Mouse (Mus musculus) kidney, embryonic 15.5 days (tissue): ENCODE data around the gene Gpc4. TPM values are rescaled to one million over a fixed set of nuclear protein-coding genes. Genes with fewer than 3 reads are reported as not detected.

Source experiments
- ATAC-seq: fragments of 200-750 bp; cut with Nextera tagmentation; replicated peaks from 2 replicates; pipeline ENCODE4 v1.8.0; 2017; ENCODE audit warnings: moderate TSS enrichment; ENCODE audit not compliant: low FRiP score
- H3K27ac ChIP-seq: fragments of 300-500 bp; sonication (generic); 2 replicates; pipeline ENCODE4 v1.5.1; 2015; ENCODE audit warnings: mild to moderate bottlenecking, inconsistent platforms
- H3K27me3 ChIP-seq: fragments of 300-500 bp; sonication (generic); 2 replicates; pipeline ENCODE4 v1.6.1; 2015; ENCODE audit warnings: inconsistent platforms
- H3K36me3 ChIP-seq: fragments of 300-500 bp; sonication (generic); 2 replicates; pipeline ENCODE4 v1.6.1; 2015; ENCODE audit warnings: inconsistent platforms
- H3K4me1 ChIP-seq: fragments of 300-500 bp; sonication (generic); 2 replicates; pipeline ENCODE4 v1.6.1; 2015; ENCODE audit warnings: inconsistent platforms
- H3K4me2 ChIP-seq: fragments of 300-500 bp; sonication (generic); 2 replicates; pipeline ENCODE4 v1.6.1; 2015; ENCODE audit warnings: moderate library complexity, mild to moderate bottlenecking, inconsistent platforms
- H3K4me3 ChIP-seq: fragments of 300-500 bp; sonication (generic); replicated peaks from 2 replicates; pipeline ENCODE4 v1.5.1; 2015; ENCODE audit warnings: mild to moderate bottlenecking, inconsistent platforms
- H3K9ac ChIP-seq: fragments of 300-500 bp; sonication (generic); 2 replicates; pipeline ENCODE4 v1.6.1; 2015; ENCODE audit warnings: mild to moderate bottlenecking, inconsistent platforms
- H3K9me3 ChIP-seq: fragments of 300-500 bp; sonication (generic); replicated peaks from 2 replicates; pipeline ENCODE4 v1.6.1; 2016; ENCODE audit warnings: inconsistent platforms
- WGBS: fragments of 180-500 bp; shearing (Covaris S2); methylation state at CpG from one replicate; pipeline ENCODE4 v1.1.7; 2015; ENCODE audit warnings: mixed read lengths; 5-methylcytosine and 5-hydroxymethylcytosine counted together
- polyA plus RNA-seq: library from polyadenylated mRNA; unstranded; fragments of >200 nt; fragmentation: Nextera tagmentation; extraction: Ambion mirVana; gene quantifications from 2 replicates; pipeline ENCODE4 v1.2.1, GENCODE M21; 2015

Gpc4 gene
- polyA plus RNA-seq: 71.2 and 77.5 TPM in 2 replicates

- 18% methylated on average over 40 of the region's 76 CpGs for WGBS
- Histone ChIP-seq H3K36me3 (no peaks in the 10 kb centered on the region), H3K27me3 (peaks cover 41% of the 10 kb centered on the region; the same call in 1 of the 2 replicates), H3K27ac (peak within 1 kb of the TSS; percentile 77), H3K4me3 (peak within 1 kb of the TSS; percentile 58), H3K4me2 (peak within 1 kb of the TSS; percentile 82), H3K9me3 (no peaks in the 10 kb centered on the region), H3K9ac (peak within 1 kb of the TSS; percentile 56), H3K4me1 (0 out of 2 replicates have a peak, but pooled peaks cover 3% of the 10 kb centered on the region)
- peak; percentile 93 for ATAC-seq
Observed at GRCm38 (mm10) chrX:52164738-52165554, at the start of gene Gpc4. Gene Gpc4 (minus strand): TSS chrX:52165252.

- no peaks in the 10 kb centered on the region for H3K9me3 ChIP-seq
- WGBS: 62% methylated on average over 4 of the region's 4 CpGs
- H3K4me3 ChIP-seq: no peak overlapping the region
- no peaks in the 10 kb centered on the region for H3K36me3 ChIP-seq
- no peaks in the 10 kb centered on the region for H3K4me1 ChIP-seq
- no peak overlapping the region for H3K4me2 ChIP-seq
- H3K27ac ChIP-seq: no peak overlapping the region
- H3K27me3 ChIP-seq: peaks cover 12% of the 10 kb centered on the region
- ATAC-seq: no peak
- no peak overlapping the region for H3K9ac ChIP-seq
Observed at GRCm38 (mm10) chrX:52212846-52213245, 47.8 kb upstream of the Gpc4 start.

- H3K4me3 ChIP-seq: no peak overlapping the region
- WGBS: 21% methylated on average over 6 of the region's 6 CpGs
- H3K4me2 ChIP-seq: no peak overlapping the region
- no peak overlapping the region for H3K27ac ChIP-seq
- H3K9ac ChIP-seq: no peak overlapping the region
- 0 out of 2 replicates have a peak, but pooled peaks cover 7% of the 10 kb centered on the region for H3K27me3 ChIP-seq
- H3K36me3 ChIP-seq: no peaks in the 10 kb centered on the region
- peaks cover 7% of the 10 kb centered on the region; the same call in 1 of the 2 replicates for H3K4me1 ChIP-seq
- H3K9me3 ChIP-seq: no peaks in the 10 kb centered on the region
- no peak for ATAC-seq
Observed at GRCm38 (mm10) chrX:52199836-52200235, 34.8 kb upstream of the Gpc4 start.

- Histone ChIP-seq H3K9me3 (no peaks in the 10 kb centered on the region), H3K9ac (no peak overlapping the region), H3K27me3 (peaks cover 22% of the 10 kb centered on the region), H3K4me2 (peak overlapping the region; percentile 36), H3K4me1 (no peaks in the 10 kb centered on the region), H3K4me3 (no peak overlapping the region), H3K27ac (no peak overlapping the region), H3K36me3 (no peaks in the 10 kb centered on the region)
- WGBS: 30% methylated on average over 4 of the region's 4 CpGs
- ATAC-seq: 0 out of 2 replicates have a peak, but pooled peaks have one; percentile 22
Observed at GRCm38 (mm10) chrX:52193311-52193968, 28.4 kb upstream of the Gpc4 start.

GRCm38 (mm10) chrX:52189094-52189493 lies 24.0 kb upstream of the Gpc4 start:
- Histone ChIP-seq H3K27me3 (peaks cover 27% of the 10 kb centered on the region), H3K36me3 (no peaks in the 10 kb centered on the region), H3K4me2 (no peak overlapping the region), H3K4me3 (no peak overlapping the region), H3K9me3 (no peaks in the 10 kb centered on the region), H3K9ac (no peak overlapping the region), H3K27ac (no peak overlapping the region), H3K4me1 (no peaks in the 10 kb centered on the region)
- ATAC-seq: no peak
- 39% methylated on average over 4 of the region's 4 CpGs for WGBS

GRCm38 (mm10) chrX:52183551-52184442 lies 18.7 kb upstream of the Gpc4 start:
- Histone ChIP-seq H3K27me3 (peaks cover 19% of the 10 kb centered on the region), H3K4me3 (no peak overlapping the region), H3K9ac (no peak overlapping the region), H3K4me2 (no peak overlapping the region), H3K9me3 (no peaks in the 10 kb centered on the region), H3K36me3 (no peaks in the 10 kb centered on the region), H3K4me1 (no peaks in the 10 kb centered on the region), H3K27ac (no peak overlapping the region)
- 46% methylated on average over 5 of the region's 5 CpGs for WGBS
- no peak for ATAC-seq

- no peaks in the 10 kb centered on the region for H3K4me1 ChIP-seq
- H3K27ac ChIP-seq: no peak overlapping the region
- peaks cover 18% of the 10 kb centered on the region for H3K27me3 ChIP-seq
- H3K36me3 ChIP-seq: no peaks in the 10 kb centered on the region
- 58% methylated on average over 2 of the region's 2 CpGs for WGBS
- ATAC-seq: no peak
- H3K9me3 ChIP-seq: no peaks in the 10 kb centered on the region
- no peak overlapping the region for H3K9ac ChIP-seq
- no peak overlapping the region for H3K4me3 ChIP-seq
- no peak overlapping the region for H3K4me2 ChIP-seq
Observed at GRCm38 (mm10) chrX:52181401-52181800, 16.3 kb upstream of the Gpc4 start.

- no peaks in the 10 kb centered on the region for H3K9me3 ChIP-seq
- no peak overlapping the region for H3K9ac ChIP-seq
- no peak for ATAC-seq
- no peak overlapping the region for H3K4me2 ChIP-seq
- H3K27me3 ChIP-seq: peaks cover 2% of the 10 kb centered on the region; the same call in 1 of the 2 replicates
- H3K4me1 ChIP-seq: no peaks in the 10 kb centered on the region
- no peaks in the 10 kb centered on the region for H3K36me3 ChIP-seq
- WGBS: 87% methylated on average over 4 of the region's 4 CpGs
- H3K4me3 ChIP-seq: no peak overlapping the region
- H3K27ac ChIP-seq: no peak overlapping the region
Observed at GRCm38 (mm10) chrX:52177067-52177466, 12.0 kb upstream of the Gpc4 start.

GRCm38 (mm10) chrX:52167519-52168244 lies 2.6 kb upstream of the Gpc4 start:
- H3K36me3 ChIP-seq: no peaks in the 10 kb centered on the region
- H3K4me2 ChIP-seq: no peak overlapping the region
- no peak for ATAC-seq
- H3K27me3 ChIP-seq: peaks cover 31% of the 10 kb centered on the region; the same call in 1 of the 2 replicates
- no peak overlapping the region for H3K9ac ChIP-seq
- H3K27ac ChIP-seq: no peak overlapping the region
- no peak overlapping the region for H3K4me3 ChIP-seq
- 0 out of 2 replicates have a peak, but pooled peaks cover 1% of the 10 kb centered on the region for H3K4me1 ChIP-seq
- no peaks in the 10 kb centered on the region for H3K9me3 ChIP-seq
- 56% methylated on average over 6 of the region's 6 CpGs for WGBS

- H3K27ac ChIP-seq: no peak overlapping the region
- no peak overlapping the region for H3K9ac ChIP-seq
- ATAC-seq: peak; percentile 77
- H3K4me1 ChIP-seq: 0 out of 2 replicates have a peak, but pooled peaks cover 3% of the 10 kb centered on the region
- no peaks in the 10 kb centered on the region for H3K36me3 ChIP-seq
- H3K27me3 ChIP-seq: peaks cover 41% of the 10 kb centered on the region; the same call in 1 of the 2 replicates
- peak overlapping the region; percentile 82 for H3K4me2 ChIP-seq
- peak overlapping the region; percentile 58 for H3K4me3 ChIP-seq
- no peaks in the 10 kb centered on the region for H3K9me3 ChIP-seq
- WGBS: 25% methylated on average over 6 of the region's 7 CpGs
Observed at GRCm38 (mm10) chrX:52165555-52165938, 495 bp upstream of the Gpc4 start.
